Mouse (Mus musculus): ENCODE measurements around the gene Ccdc57. TPM values are rescaled to one million over a fixed set of nuclear protein-coding genes. Genes with fewer than 3 reads are reported as not detected.

Ccdc57 gene
- total RNA-seq, 2 experiments from 2014 or later, result 8.4 to 10.8 TPM

DNA sequence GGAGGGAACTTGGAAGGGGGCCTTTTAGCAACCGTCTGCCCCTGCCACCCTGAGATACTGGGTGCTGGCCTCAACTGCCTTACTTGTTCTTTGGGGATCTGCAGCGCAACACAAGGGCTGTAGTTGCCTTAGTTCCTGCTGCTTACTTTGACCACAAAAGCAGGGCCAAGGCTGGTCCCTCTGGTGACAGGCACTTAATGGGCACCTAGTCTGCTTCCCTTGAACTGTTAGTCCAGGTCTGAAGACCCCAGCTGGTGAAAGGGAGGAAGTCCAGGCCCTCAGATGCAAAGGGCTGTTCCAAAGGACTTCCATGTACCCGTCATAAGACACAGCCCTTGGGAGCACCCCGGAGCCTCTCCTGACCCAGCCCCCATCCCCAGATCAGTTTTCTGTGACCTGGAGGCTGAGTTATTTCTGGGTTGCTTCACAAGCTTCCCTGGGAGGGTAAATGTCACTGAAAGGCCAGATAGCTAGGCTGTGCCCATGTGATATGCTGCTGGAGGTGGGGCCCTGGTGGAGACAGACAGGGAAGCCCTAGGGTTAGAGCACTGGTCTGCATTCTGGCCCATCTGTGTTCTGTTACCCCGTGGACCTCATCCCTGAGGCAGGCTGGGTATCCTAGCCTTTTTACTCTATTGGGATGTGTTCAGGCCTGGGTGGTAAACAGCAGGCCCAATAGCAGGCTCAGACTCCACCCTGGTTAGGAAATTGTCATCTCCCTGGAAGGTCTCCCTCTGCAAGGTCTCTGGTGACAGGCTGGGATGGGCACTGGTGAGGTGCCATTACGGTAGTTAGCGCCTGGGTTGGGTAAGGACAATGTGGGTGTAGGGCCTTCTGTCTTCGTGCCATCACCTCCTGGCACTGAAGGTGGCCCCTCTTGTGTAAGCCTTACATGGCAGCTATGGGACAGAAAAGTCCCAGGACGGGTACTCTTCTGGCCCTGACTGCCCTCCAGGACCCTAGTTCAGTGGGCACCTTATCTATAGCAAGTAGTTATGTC, 19.4 kb upstream of the Ccdc57 start:
- no peak for DNase-seq

DNA sequence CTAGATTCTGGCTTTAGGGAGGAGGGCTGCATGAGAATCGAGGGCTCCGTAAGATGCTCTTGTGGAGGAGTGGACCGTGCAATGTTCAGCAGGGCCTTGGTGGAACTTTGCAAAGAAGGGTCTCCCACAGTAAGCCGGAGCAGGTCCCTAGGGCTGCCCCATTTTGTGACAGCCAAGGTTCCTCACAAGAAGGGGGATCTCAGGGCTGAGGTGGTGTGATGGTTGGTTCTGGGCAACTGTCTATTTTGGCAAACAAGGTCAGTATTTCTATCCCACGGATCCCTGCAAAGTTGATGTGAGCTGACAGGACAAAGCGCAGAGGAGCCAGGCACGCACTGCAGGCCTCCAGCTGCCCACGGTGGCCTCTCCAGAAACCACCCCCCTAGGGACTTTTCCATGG, 18.6 kb upstream of the Ccdc57 start:
- DNase-seq, result no peak

DNA sequence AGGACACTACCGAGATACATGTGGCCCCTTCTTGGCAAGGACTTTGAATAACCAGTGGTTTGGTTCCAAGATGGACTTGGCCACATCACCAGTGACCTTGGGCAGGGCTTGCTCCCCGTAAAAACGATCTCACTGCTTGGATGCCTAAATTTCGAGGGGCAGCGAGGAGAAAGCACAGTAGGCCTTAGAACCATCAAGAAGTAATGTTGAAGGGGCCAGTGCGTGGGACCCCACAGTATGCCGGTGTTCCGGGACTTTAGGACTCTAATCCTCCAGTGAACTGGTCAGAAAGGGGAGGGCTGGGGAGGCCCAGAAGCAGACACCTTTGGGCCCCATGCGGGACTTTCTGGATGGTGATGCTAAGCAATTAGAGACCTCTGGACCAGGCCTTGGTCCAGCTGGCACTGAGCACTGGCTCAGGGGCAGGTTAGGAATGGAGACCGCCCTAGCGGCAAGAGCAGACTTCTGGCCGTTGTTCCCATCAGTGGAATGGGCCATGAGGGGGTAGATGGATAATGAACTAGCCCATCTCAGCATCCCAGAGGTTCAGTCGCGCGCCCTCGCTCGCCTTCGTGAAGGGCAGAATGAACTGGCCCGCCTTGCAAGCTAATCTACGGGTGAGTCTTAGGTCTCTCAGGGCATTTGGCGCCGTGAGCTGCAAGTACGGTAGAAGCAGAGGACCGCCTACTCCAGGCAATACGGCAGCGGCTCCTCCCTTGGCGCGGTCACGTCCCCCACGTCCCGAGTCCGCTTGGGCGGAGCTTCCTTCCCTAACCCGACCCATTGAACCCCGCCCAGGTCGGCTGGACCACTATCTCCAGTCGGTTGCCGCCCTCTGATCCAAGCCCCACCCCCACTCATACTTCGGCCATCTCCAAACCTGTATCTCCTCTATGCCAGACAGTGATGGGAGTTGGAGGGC, 17.9 kb upstream of the Ccdc57 start:
- DNase-seq, result peak; percentile 88

DNA sequence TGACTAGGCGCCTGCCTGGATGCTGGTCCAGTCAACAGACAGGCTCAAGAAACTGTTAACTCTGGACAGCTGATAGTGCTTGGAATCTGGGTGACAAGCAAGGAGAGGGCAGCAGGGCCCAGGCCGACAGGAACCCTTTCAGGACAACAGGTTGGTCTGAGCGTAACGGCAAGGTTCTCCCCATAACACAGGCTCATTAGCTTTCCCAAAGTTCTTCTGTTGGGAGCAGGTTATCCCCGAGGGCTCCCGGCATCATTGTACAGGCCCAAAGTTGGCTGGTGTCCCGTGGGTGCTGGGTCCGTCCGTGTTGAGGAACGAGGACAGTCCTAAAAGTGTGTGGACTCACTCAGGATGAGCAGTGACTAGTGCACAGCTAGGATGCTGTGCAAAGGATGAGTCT, 17.2 kb upstream of the Ccdc57 start:
- no peak for DNase-seq

DNA sequence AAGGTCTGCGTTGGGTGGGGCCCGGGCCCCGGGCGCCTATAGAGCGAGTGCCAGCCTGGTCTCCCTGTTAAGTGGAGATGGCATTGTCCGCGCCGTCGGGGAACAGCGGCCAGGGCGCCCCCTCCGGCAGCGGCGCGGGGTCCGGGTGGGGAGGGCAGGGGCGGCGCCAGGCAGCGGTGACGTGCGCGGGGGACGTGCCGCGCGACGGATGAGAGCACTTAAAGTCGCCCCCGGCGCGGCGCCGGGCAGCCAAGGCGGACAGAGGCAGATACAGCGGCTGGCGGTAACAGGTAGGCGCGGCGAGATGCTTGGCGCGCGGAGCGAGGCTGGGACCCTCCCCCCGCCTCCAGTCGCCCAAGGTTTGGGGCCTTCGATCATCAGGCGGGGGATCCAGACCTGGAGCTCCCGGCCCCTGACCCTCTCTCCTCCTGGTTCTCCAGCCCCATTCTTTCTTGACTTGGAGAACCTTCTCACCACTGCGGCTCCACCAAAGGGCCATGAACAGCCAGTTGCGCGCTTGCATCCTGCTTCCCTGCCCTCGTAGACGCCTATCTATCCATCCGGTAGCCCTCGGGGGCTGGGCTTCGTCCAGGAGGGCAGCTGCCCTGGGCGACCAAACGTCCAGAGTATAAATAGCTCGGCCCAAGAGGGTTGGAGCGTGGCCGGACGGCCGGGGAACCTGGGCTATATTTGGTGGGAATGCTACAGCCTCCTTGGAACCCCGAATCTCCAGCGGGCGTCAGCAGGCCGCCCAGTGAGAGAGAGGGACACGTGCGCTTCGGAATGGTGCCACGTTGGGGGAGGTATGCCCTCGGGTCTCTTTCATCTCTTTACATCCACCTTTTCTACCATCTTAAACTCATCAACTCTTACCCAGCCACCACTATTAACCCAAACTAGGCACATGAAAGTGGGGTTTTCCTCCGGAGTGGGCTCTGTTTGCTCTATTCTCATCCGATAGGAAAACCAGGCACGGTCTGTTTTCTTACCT, 16.5 kb upstream of the Ccdc57 start:
- DNase-seq, result peak; percentile 60

DNA sequence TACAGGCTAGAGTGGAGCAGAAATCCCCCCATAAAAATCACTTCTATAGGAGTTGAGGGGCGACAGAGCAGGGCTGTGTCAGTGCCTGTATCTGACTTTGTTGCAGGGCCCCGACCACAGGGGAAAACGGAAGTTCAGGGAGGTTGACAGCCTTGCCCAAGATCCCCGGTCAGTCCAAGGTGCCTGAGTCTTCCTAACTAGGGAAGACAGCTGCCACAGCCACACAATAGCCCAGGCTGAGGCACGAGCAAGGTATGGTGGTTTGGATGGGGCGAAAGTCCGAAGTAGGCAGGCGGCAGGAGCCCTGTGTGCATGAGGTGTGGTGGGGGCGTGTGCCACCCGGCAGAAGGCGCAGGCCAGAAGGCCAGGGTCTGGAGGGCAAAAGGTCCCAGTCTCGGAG, 15.7 kb upstream of the Ccdc57 start, which contains the start of gene Slc16a3:
TSS of gene Slc16a3 (plus strand) at position 153 of the 400 bp plus-strand sequence.
- DNase-seq, result no peak

DNA sequence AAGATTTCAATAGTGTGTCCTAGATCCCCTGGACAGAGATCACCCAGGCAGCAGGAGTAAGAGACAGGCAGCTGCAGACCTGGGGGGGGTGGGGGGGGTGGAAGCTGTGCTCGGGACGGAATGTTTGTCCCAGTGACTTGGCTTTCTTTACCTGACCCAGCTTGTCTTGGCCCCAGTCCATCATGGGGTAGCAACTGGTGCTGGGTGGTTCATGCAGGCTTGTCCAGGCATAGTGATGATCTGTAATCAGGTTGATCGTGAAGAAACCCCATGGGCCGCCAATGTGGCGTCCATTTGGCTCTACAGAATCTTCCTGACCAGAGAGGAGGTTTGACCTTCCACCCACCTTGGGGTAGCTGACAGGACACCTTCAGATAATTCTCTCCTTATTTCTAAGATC, 13.3 kb upstream of the Ccdc57 start:
- no peak for DNase-seq

DNA sequence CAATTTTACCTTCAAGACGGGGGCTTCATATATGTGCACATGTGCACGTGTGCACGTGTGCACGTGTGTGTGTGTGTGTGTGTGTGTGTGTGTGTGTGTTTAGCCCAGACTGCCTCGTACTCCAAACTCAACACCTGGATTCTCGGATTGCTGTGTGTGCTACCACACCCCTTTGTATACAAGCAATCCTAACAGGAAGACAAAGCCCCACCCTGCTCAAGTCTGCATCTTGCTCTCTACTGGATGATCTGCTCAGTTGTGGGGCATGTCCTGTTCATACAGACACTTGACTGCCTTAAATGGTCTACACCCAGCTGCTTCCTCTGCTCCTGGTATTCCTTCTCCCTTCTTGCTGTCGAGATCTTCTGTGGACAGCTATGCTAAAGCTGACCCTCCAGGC, 12.6 kb upstream of the Ccdc57 start:
- no peak for DNase-seq

DNA sequence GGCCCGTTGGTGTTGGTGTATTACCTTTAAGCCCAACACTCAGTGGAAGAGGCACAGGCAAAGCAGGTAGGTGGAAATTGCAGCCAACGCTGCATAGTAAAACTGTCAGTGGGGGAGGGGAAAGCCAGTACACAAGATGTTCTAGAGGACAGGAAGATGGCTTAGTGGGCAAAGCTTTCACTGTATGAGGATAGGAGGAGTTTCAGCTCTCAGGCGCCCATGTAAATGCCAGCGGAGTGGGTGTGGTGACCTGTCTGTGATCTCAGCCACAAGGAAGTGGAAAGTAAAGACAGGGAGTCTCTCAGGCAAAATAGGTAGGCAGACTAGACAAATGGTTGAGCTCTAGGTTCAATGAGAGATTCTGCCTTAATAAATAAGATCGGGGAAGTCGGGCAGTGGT, 8.3 kb upstream of the Ccdc57 start:
- no peak for DNase-seq

DNA sequence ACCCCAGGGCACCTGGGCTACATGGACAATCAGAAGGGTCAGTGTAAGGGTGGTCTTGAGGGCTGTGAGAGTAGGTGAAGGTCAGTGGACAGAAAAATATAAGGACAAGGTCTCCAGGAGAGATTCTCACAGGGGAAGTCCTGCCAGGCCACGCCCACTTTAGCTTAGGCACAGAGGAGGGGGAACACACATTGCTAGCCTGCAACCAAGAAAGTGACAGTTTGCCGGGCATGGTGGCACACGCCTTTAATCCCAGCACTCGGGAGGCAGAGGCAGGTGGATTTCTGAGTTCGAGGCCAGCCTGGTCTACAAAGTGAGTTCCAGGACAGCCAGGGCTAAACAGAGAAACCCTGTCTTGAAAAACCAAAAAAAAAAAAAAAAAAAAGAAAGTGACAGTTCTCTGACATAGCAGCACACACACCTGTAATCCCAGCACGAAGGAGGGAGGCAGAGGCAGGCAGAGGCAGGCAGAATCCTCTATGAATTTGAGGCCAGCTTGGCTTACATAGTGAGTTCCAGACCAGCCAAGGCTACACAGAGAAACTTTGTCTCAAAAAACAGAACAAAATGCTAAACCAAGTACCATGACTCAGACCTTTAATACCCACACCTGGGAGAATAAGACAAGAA, 7.2 kb upstream of the Ccdc57 start:
- DNase-seq, result no peak

DNA sequence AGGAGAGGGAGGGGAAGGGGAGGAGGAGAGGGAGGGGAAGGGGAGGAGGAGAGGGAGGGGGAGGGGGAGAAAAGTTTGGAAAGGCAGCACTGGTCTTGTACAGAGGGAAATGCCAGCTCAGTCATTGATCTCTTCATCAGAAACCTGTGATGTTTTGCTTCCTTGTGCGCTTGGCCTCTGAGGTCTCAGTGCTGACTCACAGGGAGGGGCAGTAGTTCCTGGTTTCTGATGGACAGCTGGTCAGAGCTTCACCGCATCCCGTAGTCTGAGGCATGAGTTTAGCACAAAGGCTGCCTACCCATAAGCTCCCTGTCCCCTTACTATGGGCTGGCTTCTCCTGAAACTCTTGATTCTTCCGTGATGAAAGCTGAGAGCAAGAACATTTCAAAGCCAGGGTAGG, 6.1 kb upstream of the Ccdc57 start:
- DNase-seq, result no peak

DNA sequence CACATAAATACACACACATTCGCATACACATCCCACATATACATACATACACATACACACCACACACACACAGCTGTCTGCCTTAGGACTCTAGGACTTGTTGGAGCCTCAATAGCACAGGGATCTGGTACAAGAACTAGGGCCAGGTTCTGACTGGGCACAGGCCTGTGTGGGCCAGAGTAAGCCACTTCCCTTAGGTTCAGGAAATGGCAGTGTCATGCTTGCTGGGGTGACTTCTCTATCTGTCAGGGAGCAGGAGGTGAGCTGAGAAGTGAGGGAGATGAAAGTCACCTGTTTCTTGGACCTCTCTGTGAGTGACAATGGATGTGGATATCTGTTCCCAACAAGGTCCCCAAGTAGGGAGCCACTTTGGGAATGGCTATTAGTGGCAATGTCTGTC, 5.3 kb upstream of the Ccdc57 start:
- no peak for DNase-seq

DNA sequence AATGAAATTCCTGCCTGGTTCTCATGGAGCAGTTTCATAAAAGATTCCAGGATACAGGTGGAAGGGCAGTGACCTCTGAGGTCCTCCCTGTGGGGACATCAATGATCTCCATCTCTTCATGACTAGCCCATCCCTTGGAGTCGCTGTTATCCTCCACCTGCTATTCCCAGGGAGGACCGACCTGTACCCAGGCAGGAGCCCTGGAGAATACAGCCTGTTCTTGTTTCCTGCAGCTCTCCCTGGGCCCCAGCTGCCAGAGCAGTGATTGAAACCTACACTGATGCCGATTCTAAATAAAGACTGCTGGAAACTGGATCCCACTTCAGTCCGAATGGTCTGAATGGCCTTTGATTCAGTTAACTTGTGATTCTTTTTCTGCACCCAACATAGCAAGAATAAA, 1.2 kb downstream of the Ccdc57 start:
- DNase-seq, result no peak

DNA sequence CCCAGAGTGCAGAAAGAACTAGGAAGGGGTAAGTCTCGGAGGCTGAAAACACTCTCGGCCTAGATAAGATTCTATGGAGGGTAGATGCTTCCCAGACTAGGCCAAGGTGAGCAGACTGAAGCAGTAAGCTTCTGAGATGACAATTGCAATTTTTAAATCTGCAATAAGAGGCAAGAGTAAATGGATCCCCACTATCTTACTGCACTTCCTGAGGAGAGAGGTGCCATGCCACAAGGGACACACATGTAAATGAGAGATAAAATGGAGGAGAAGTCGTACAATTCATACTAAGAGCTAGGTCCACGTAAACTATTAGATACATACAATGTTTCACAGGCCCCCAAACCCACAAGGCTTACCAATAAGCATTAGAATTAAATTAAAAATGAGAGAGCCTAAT, 4.2 kb downstream of the Ccdc57 start:
- no peak for DNase-seq

DNA sequence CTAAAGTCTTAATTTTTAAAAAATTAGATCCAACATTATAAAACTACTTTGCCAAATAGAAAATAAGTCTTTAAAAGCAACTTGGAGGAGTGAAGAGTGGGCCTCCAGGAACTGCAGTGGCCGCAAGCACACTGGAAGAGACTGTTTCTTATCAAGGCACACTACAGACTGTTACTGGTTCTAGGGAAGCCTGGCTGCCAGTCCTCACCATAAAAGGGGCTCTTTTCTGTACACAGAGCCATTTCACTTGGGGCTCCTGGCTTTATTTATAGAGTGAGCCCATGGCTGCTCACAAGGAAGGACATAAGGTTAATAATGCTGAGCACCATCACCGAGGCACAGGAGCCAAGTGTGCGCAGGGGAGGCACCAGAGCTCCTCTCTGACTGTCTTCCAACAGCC, 10.1 kb downstream of the Ccdc57 start:
- DNase-seq, result no peak

DNA sequence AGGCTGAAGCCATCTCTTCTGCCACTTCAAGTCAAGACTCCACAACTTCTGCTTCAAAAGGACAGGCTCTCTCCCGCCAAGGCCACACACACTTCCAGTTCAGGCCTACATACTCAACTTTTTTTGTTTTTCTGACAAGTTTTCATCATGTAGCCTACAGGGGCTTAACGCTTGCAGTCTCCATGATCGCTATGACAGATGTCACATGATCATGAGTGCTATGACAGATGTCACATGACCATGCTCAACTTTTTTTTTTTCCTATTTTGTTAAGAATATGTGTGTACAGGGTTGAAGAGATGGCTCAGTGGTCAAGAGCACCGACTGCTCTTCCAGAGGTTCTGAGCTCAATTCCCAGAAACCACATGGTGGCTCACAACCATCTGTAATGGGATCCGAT, 14.9 kb downstream of the Ccdc57 start:
- no peak for DNase-seq

DNA sequence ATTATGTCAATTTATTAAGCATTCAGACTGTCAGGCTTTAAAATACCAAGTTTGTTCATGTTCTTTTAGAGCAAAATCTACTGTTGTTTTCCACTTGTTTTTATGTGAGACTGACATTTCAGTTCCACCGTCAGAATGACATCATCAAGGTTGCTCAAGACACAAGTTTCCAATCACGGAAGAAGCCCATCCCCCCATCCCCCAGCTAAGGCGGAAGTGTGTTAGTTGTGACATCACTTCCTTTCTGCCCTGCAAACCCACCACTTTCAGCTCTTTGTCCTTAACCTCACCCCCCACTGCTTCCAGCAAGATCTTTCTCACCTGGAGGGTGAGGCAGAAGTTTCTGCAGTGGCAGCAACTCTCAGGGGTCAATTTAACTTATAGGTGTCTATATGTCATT, 16.2 kb downstream of the Ccdc57 start:
- DNase-seq, result no peak

DNA sequence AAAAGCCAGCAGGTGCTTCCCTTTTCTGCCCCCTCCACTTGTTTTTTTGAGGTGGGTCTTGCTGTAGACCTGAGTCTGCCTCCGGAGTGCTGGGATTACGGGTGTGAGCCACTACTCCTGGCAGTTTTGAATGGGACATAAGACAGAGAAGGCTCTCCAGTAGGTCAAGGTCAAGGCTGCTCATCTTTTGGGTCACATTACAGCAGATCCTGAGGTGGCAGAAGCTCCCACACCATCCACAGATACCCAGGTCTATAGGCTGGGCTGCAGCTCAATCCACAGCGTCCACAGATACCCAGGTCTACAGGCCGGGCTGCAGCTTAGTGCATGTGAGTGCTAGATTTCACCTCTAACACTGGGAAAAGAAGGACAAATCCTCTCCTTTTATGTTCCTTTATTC, 18.9 kb downstream of the Ccdc57 start:
- DNase-seq, result no peak

DNA sequence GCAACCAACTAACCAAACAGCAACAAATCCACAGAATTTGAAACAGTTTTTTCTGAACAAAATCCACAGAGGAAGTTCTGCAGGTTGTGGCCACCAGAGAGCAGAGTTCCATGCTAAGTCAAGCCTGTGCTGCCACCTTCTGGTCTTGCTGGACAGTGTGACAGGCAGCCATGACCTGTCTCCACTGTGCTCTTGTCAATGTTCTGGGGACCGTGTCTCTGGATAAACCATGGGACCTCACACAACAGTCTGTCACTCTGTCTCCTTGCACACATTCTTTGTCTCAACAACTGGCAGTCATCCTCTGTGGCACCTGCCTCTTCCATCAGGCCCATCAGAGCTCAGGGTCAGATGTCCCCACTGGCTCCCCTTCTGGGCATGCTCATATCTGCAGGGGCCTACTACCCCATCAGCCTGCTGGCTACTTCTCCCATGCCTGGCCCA, 27.2 kb downstream of the Ccdc57 start:
- DNase-seq, result peak; percentile 85

DNA sequence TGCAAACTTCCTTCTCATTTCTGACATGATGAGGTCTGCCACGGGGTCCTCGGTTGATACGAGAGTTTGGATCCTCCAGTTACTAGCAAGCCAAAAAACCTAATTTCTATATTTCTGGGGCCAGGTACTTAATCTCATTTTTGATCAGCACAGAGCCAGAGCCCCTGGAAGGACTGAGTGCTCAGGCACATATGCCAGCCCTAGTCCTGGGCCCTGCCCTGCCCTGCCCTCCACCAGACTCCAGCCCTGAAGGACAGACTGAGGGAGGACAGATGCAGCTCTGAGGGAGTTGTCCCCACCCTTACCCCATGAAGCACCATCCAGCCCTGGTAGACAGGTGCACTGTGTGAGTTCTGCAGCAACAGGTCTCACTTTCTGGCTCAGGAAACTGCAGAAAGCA, 28.1 kb downstream of the Ccdc57 start:
- DNase-seq, result no peak

DNA sequence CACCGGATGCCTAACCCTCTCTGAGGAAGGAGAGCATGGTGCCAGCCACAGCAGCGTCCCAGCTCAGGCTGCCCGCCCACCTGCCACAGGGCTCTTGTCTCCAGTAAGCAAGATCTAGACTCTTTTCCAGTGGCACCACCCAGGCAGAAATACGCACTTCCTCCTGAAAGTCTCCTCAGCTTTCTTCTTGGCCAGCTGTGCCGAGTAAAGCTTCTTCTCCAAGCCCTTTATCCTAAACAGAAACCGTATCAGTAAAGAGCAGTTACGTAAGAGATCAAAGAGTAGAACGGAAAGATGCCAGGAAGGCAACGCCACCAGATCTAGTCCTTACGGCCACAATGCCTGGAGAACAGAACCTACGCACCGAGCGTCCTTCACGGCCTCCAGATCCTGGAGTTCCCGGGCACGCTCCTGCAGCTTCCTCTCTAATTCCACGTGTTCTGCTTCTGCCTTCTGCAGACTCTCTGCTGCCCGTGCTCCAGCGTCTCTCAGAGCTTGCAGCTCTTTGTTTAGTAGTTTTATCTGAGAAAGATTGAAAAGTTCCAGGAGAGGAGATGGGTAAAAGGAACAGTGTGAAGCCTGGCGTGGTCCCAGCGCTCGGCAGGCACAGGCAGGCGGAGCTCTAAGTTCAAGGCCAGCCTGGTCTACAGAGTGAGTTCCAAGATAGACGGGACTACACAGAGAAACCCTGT, 29.4 kb downstream of the Ccdc57 start:
- peak; percentile 70 for DNase-seq
